Mouse (Mus musculus) C2C12 (cell line): Measurements from ENCODE around the gene Ppp2r3a.

ENCODE experiments used
- CTCF ChIP-seq: IDR thresholded peaks from one replicate; pipeline ENCODE4 v1.5.1; 2011; ENCODE audit not compliant: control insufficient read depth, insufficient read depth, insufficient read length
- MAX ChIP-seq: IDR thresholded peaks from one replicate; pipeline ENCODE4 v1.6.1; 2011; ENCODE audit warnings: mild to moderate bottlenecking, control low read depth
- USF1 ChIP-seq: IDR thresholded peaks from one replicate; pipeline ENCODE4 v1.6.1; 2011; ENCODE audit warnings: low read depth, mild to moderate bottlenecking, control low read depth, moderate library complexity

GRCm38 (mm10) chr9:101113317-101113716 is 138.3 kb downstream of the Ppp2r3a start:
- TF ChIP-seq CTCF (no peak), MAX (no peak), USF1 (no peak)
